10 mouse cellular contexts compared by ENCODE assay signal in genomic region chr14:19904821-19905220, GRCm38 (mm10).
DNase-seq lines count a peak whose midpoint lies in the region; ATAC-seq lines count a peak whose summit lies in the region.
"Had no signal": no experiment of that assay in that cellular context is flagged by ENCODE, and none has a peak within 500 bp of the region (broad histone marks: within the 10 kb centered on the region; RNA-seq: fewer than 3 reads in every experiment).

No protein-coding gene starts in this region.

- H3K4me2 ChIP-seq in forebrain, embryonic 11.5 days (ENCODE audit: low read depth, low read length, severe bottlenecking), result no peak overlapping the region
- H3K4me2 ChIP-seq in midbrain, embryonic 13.5 days (replicated peaks), result no peak overlapping the region
- H3K4me2 ChIP-seq in forebrain, embryonic 14.5 days (ENCODE audit: low read length), result no peak overlapping the region
- no peak overlapping the region for H3K4me2 ChIP-seq in neural tube, embryonic 15.5 days
- H3K4me2 ChIP-seq: liver, embryonic 12.5 days had no signal

- no peaks in the 10 kb centered on the region for H3K9me3 ChIP-seq in forebrain, embryonic 10.5 days
- H3K9me3 ChIP-seq in forebrain, embryonic 11.5 days (ENCODE audit: control insufficient read depth, low read length), result no peaks in the 10 kb centered on the region
- H3K9me3 ChIP-seq in midbrain, embryonic 13.5 days, result no peaks in the 10 kb centered on the region
- no peaks in the 10 kb centered on the region for H3K9me3 ChIP-seq in midbrain, embryonic 10.5 days (replicated peaks)
- no peaks in the 10 kb centered on the region for H3K9me3 ChIP-seq in forebrain, embryonic 14.5 days (replicated peaks; ENCODE audit: control insufficient read depth, low read length)
- no peaks in the 10 kb centered on the region for H3K9me3 ChIP-seq in neural tube, embryonic 15.5 days (replicated peaks)
- H3K9me3 ChIP-seq: liver, embryonic 12.5 days had no signal

- WGBS in forebrain, embryonic 10.5 days, result 25% methylated on average over 3 of the region's 3 CpGs
- 24% methylated on average over 3 of the region's 3 CpGs for WGBS in forebrain, embryonic 11.5 days
- WGBS in midbrain, embryonic 13.5 days, result 19% methylated on average over 3 of the region's 3 CpGs
- WGBS in midbrain, embryonic 10.5 days, result 26% methylated on average over 3 of the region's 3 CpGs
- WGBS in forebrain, embryonic 14.5 days, result 26% methylated on average over 3 of the region's 3 CpGs
- 50% methylated on average over 3 of the region's 3 CpGs for WGBS in neural tube, embryonic 15.5 days

- H3K4me1 ChIP-seq in forebrain, embryonic 10.5 days, result peaks cover 25% of the 10 kb centered on the region
- H3K4me1 ChIP-seq in forebrain, embryonic 11.5 days (replicated peaks; ENCODE audit: control insufficient read depth, insufficient read depth, low read length), result peaks cover 4% of the 10 kb centered on the region; the same call in 1 of the 2 replicates
- peaks cover 33% of the 10 kb centered on the region for H3K4me1 ChIP-seq in midbrain, embryonic 13.5 days (replicated peaks)
- peaks cover 24% of the 10 kb centered on the region for H3K4me1 ChIP-seq in midbrain, embryonic 10.5 days
- H3K4me1 ChIP-seq in forebrain, embryonic 14.5 days (ENCODE audit: control insufficient read depth, insufficient read depth, low read length), result peaks cover 21% of the 10 kb centered on the region
- peaks cover 24% of the 10 kb centered on the region for H3K4me1 ChIP-seq in neural tube, embryonic 15.5 days

- no peak overlapping the region for H3K4me3 ChIP-seq in forebrain, embryonic 10.5 days
- no peak overlapping the region for H3K4me3 ChIP-seq in forebrain, embryonic 11.5 days (ENCODE audit: low read depth, low read length)
- H3K4me3 ChIP-seq in midbrain, embryonic 13.5 days (replicated peaks), result no peak overlapping the region
- no peak overlapping the region for H3K4me3 ChIP-seq in midbrain, embryonic 10.5 days
- H3K4me3 ChIP-seq in forebrain, embryonic 14.5 days (ENCODE audit: low read depth, low read length), result no peak overlapping the region
- H3K4me3 ChIP-seq in neural tube, embryonic 15.5 days (replicated peaks), result no peak overlapping the region
- H3K4me3 ChIP-seq: liver, embryonic 12.5 days had no signal

- 0 out of 2 replicates have a peak overlapping the region, but pooled peaks have one; percentile 31 for H3K27ac ChIP-seq in forebrain, embryonic 10.5 days
- H3K27ac ChIP-seq in forebrain, embryonic 11.5 days (ENCODE audit: low read depth, low read length), result no peak overlapping the region
- peak overlapping the region; percentile 67 for H3K27ac ChIP-seq in midbrain, embryonic 13.5 days
- no peak overlapping the region for H3K27ac ChIP-seq in midbrain, embryonic 10.5 days (replicated peaks)
- H3K27ac ChIP-seq in forebrain, embryonic 14.5 days (ENCODE audit: low read depth, low read length), result peak overlapping the region; percentile 65
- H3K27ac ChIP-seq in neural tube, embryonic 15.5 days (replicated peaks), result peak overlapping the region; percentile 35
- H3K27ac ChIP-seq: liver, embryonic 12.5 days had no signal

- H3K36me3 ChIP-seq in forebrain, embryonic 10.5 days (replicated peaks), result peaks cover 17% of the 10 kb centered on the region
- no peaks in the 10 kb centered on the region for H3K36me3 ChIP-seq in forebrain, embryonic 11.5 days (ENCODE audit: control insufficient read depth, insufficient read depth, low read length)
- peaks cover 8% of the 10 kb centered on the region; the same call in 1 of the 2 replicates for H3K36me3 ChIP-seq in midbrain, embryonic 13.5 days
- H3K36me3 ChIP-seq in midbrain, embryonic 10.5 days, result 0 out of 2 replicates have a peak, but pooled peaks cover 5% of the 10 kb centered on the region
- peaks cover 11% of the 10 kb centered on the region; the same call in 1 of the 2 replicates for H3K36me3 ChIP-seq in forebrain, embryonic 14.5 days (ENCODE audit: control insufficient read depth, insufficient read depth, low read length)
- H3K36me3 ChIP-seq in neural tube, embryonic 15.5 days, result peaks cover 3% of the 10 kb centered on the region; the same call in 1 of the 2 replicates
- H3K36me3 ChIP-seq: liver, embryonic 12.5 days had no signal

- no peak for DNase-seq in forebrain, embryonic 10.5 days (ENCODE audit: extremely low spot score, low spot score)
- no peak for DNase-seq in forebrain, embryonic 11.5 days (ENCODE audit: low spot score)
- DNase-seq in midbrain, embryonic 10.5 days (ENCODE audit: low spot score), result no peak
- DNase-seq in forebrain, embryonic 14.5 days (ENCODE audit: low spot score), result no peak
- DNase-seq in urinary bladder, postnatal 14 days (ENCODE audit: low spot score), result no peak
- DNase-seq: heart, postnatal 4 days had no signal

- H3K9ac ChIP-seq in forebrain, embryonic 11.5 days (ENCODE audit: low read length), result no peak overlapping the region
- H3K9ac ChIP-seq in midbrain, embryonic 13.5 days (replicated peaks), result no peak overlapping the region
- H3K9ac ChIP-seq in forebrain, embryonic 14.5 days (ENCODE audit: low read length), result no peak overlapping the region
- H3K9ac ChIP-seq in neural tube, embryonic 15.5 days (replicated peaks), result no peak overlapping the region
- H3K9ac ChIP-seq: liver, embryonic 12.5 days had no signal

- ATAC-seq in forebrain, embryonic 11.5 days (replicated peaks; ENCODE audit: low FRiP score), result no peak
- 0 out of 2 replicates have a peak, but pooled peaks have one; percentile 21 for ATAC-seq in midbrain, embryonic 13.5 days
- no peak for ATAC-seq in forebrain, embryonic 14.5 days
- peak; percentile 17; the same call in 1 of the 2 replicates for ATAC-seq in neural tube, embryonic 15.5 days (ENCODE audit: low FRiP score)
- no peak for ATAC-seq in CD4-positive, CD25-positive, alpha-beta regulatory T cell, adult 4 months
- ATAC-seq: liver, embryonic 12.5 days had no signal

- H3K27me3 ChIP-seq in forebrain, embryonic 10.5 days (ENCODE audit: poor library complexity, severe bottlenecking), result no peaks in the 10 kb centered on the region
- no peaks in the 10 kb centered on the region for H3K27me3 ChIP-seq in forebrain, embryonic 11.5 days (ENCODE audit: control insufficient read depth, insufficient read depth, low read length)
- H3K27me3 ChIP-seq in midbrain, embryonic 13.5 days, result no peaks in the 10 kb centered on the region
- no peaks in the 10 kb centered on the region for H3K27me3 ChIP-seq in midbrain, embryonic 10.5 days (ENCODE audit: low read depth, poor library complexity, severe bottlenecking)
- no peaks in the 10 kb centered on the region for H3K27me3 ChIP-seq in forebrain, embryonic 14.5 days (replicated peaks; ENCODE audit: control insufficient read depth, insufficient read depth, low read length)
- no peaks in the 10 kb centered on the region for H3K27me3 ChIP-seq in neural tube, embryonic 15.5 days (replicated peaks)
- H3K27me3 ChIP-seq: liver, embryonic 12.5 days had no signal

Comparison
In these comparisons a context has a peak if more than half of its experiments do, and no peak if none do; other contexts are left out.
1. H3K27ac ChIP-seq: peak in forebrain, embryonic 10.5 days (single experiment), midbrain, embryonic 13.5 days (single experiment), forebrain, embryonic 14.5 days (single experiment) and neural tube, embryonic 15.5 days (single experiment); none in forebrain, embryonic 11.5 days (single experiment) and midbrain, embryonic 10.5 days (single experiment).
2. ATAC-seq: peak in midbrain, embryonic 13.5 days (single experiment) and neural tube, embryonic 15.5 days (single experiment); none in forebrain, embryonic 11.5 days (single experiment), forebrain, embryonic 14.5 days (single experiment) and CD4-positive, CD25-positive, alpha-beta regulatory T cell, adult 4 months (single experiment).